ENCODE assay signal across 35 mouse cellular contexts in the genomic region with DNA sequence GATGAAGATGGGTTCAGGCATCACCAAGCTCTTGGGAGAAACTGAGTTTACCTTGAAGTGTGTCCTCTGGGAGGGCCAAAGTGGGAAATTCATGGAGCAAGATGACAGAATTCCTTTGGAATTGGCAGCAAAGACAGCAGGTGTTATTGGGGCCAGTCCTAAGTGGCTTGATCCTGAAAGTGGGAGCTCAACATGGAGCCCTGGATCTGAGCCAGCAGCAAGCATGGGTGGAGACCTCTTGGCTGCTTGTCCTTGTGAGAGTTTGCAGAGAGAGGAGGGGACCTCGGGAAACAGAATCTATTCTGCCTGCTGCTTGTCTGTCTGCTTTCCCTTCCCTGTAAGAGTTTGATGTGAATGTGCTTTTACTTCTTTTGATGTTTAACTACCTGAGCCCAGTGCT. TPM values are rescaled to one million over a fixed set of nuclear protein-coding genes. Genes with fewer than 3 reads are reported as not detected.
DNase-seq lines count a peak whose midpoint lies in the region; ATAC-seq and TF ChIP-seq lines count a peak whose summit lies in the region.
"Had no signal": no experiment of that assay in that cellular context is flagged by ENCODE, and none has a peak within 500 bp of the region (broad histone marks: within the 10 kb centered on the region; RNA-seq: fewer than 3 reads in every experiment).

No protein-coding gene starts in this region.

- TF ChIP-seq POLR2A in lung, adult 2 months (IDR thresholded peaks at IDR 0.05; ENCODE audit: borderline replicate concordance, extremely low read depth, low read depth, low read length), result no peak

- no peak overlapping the region for H3K27ac ChIP-seq in lung, embryonic 14.5 days (ENCODE audit: low read depth)
- H3K27ac ChIP-seq: embryonic facial prominence, embryonic 10.5 days; embryonic facial prominence, embryonic 15.5 days; forebrain, embryonic 12.5 days; hindbrain, embryonic 13.5 days; layer of hippocampus, adult 2 months; left cerebral cortex, adult 2 months; liver, embryonic 12.5 days; macrophage; midbrain, embryonic 13.5 days; neural tube, embryonic 13.5 days had no signal

- H3K9me3 ChIP-seq in lung, embryonic 14.5 days (ENCODE audit: low read depth, low read length), result no peaks in the 10 kb centered on the region
- H3K9me3 ChIP-seq: embryonic facial prominence, embryonic 10.5 days; embryonic facial prominence, embryonic 15.5 days; forebrain, embryonic 12.5 days; G1E; hindbrain, embryonic 13.5 days; liver, embryonic 12.5 days; midbrain, embryonic 13.5 days; neural tube, embryonic 13.5 days had no signal

- H3K4me2 ChIP-seq in lung, embryonic 14.5 days, result no peak overlapping the region
- H3K4me2 ChIP-seq: embryonic facial prominence, embryonic 15.5 days; forebrain, embryonic 12.5 days; heart, embryonic 11.5 days; hindbrain, embryonic 13.5 days; liver, embryonic 12.5 days; midbrain, embryonic 13.5 days; neural tube, embryonic 13.5 days had no signal

- no peak for TF ChIP-seq CTCF in lung, embryonic 14.5 days (IDR thresholded peaks at IDR 0.05; ENCODE audit: low read depth)
- TF ChIP-seq CTCF in lung, adult 2 months (IDR thresholded peaks at IDR 0.05; ENCODE audit: insufficient read depth, low read length), result no peak

- H3K9ac ChIP-seq in lung, embryonic 14.5 days, result no peak overlapping the region
- H3K9ac ChIP-seq: embryonic facial prominence, embryonic 15.5 days; forebrain, embryonic 12.5 days; hindbrain, embryonic 13.5 days; liver, embryonic 12.5 days; midbrain, embryonic 13.5 days; neural tube, embryonic 13.5 days had no signal

- H3K4me1 ChIP-seq in lung, embryonic 14.5 days (ENCODE audit: insufficient read depth), result no peaks in the 10 kb centered on the region
- no peaks in the 10 kb centered on the region for H3K4me1 ChIP-seq in lung, adult 2 months (ENCODE audit: control insufficient read depth, insufficient read depth, low read length)
- H3K4me1 ChIP-seq: embryonic facial prominence, embryonic 10.5 days; embryonic facial prominence, embryonic 15.5 days; forebrain, embryonic 12.5 days; hindbrain, embryonic 13.5 days; liver, embryonic 12.5 days; midbrain, embryonic 13.5 days; neural tube, embryonic 13.5 days had no signal

- H3K36me3 ChIP-seq in lung, embryonic 14.5 days (ENCODE audit: insufficient read depth), result no peaks in the 10 kb centered on the region
- H3K36me3 ChIP-seq: embryonic facial prominence, embryonic 10.5 days; embryonic facial prominence, embryonic 15.5 days; forebrain, embryonic 12.5 days; G1E; hindbrain, embryonic 13.5 days; liver, embryonic 12.5 days; midbrain, embryonic 13.5 days; neural tube, embryonic 13.5 days had no signal

- peak; percentile 4 for DNase-seq in adrenal gland, postnatal 14 days
- no peak for DNase-seq in adrenal gland, postnatal 25 days
- peak; percentile 7 for DNase-seq in gastrocnemius, postnatal 10 days
- no peak for DNase-seq in gastrocnemius, adult 8-10 months (ENCODE audit: low spot score in 2 of 2)
- DNase-seq in lung, embryonic 14.5 days, result peak; percentile 11
- DNase-seq in lung, adult 2 months, result no peak
- DNase-seq in ZHBTc4 (ENCODE audit: low read depth, low spot score), result peak; percentile 5
- no peak for DNase-seq in embryo, embryonic 10 days (ENCODE audit: low spot score)
- DNase-seq: cerebellum, adult 11-12 months; gastrocnemius, postnatal 25 days; heart, adult 18-20 months; heart, postnatal 36 days; thymus, postnatal 14 days had no signal

- no peak for ATAC-seq in lung, embryonic 14.5 days (ENCODE audit: insufficient read depth)
- ATAC-seq: intestine, embryonic 16.5 days; liver, embryonic 12.5 days; midbrain, embryonic 13.5 days; Patski had no signal

- WGBS in lung, embryonic 14.5 days, result 22% methylated on average over 1 of the region's 1 CpGs
- 13% methylated on average over 1 of the region's 1 CpGs for WGBS in lung, adult 2 months

- no peaks in the 10 kb centered on the region for H3K27me3 ChIP-seq in lung, embryonic 14.5 days (ENCODE audit: insufficient read depth, low read length)
- H3K27me3 ChIP-seq: embryonic facial prominence, embryonic 15.5 days; forebrain, embryonic 12.5 days; hindbrain, embryonic 13.5 days; liver, embryonic 12.5 days; midbrain, embryonic 13.5 days; neural tube, embryonic 13.5 days; Patski had no signal

- no peak overlapping the region for H3K4me3 ChIP-seq in lung, embryonic 14.5 days (ENCODE audit: low read depth, low read length)
- no peak overlapping the region for H3K4me3 ChIP-seq in lung, adult 2 months (replicated peaks; ENCODE audit: extremely low read depth, low read depth, low read length)
- H3K4me3 ChIP-seq: embryonic facial prominence, embryonic 10.5 days; embryonic facial prominence, embryonic 15.5 days; forebrain, embryonic 12.5 days; hindbrain, embryonic 13.5 days; layer of hippocampus, adult 2 months; left cerebral cortex, adult 2 months; liver, embryonic 12.5 days; midbrain, embryonic 13.5 days; neural tube, embryonic 13.5 days had no signal

RNA-seq across cellular contexts. Expression of gene Ugt2b34, which starts 34.9 kb away (rescaled TPM):
- 0.68 and 23.5 TPM in 2 replicates for total RNA-seq in adrenal gland, postnatal 14 days (2021)
- total RNA-seq in adrenal gland, postnatal 25 days (2021), result 1.7 TPM in 1 of 2 replicates, not detected in the other
- total RNA-seq in gastrocnemius, postnatal 10 days (2021), result under 1 TPM in 1 of 2 experiments, not detected in 1; 0.11 TPM
- under 1 TPM in 1 of 4 experiments, not detected in 3; 0.08 TPM for total RNA-seq in gastrocnemius, adult 8-10 months (2022)
- not detected in 2 replicates for polyA plus RNA-seq in lung, embryonic 14.5 days (2014; fragmentation: Nextera tagmentation; extraction: Ambion mirVana)
- polyA plus RNA-seq in lung, adult 2 months (2012; rRNA removed), result 0.04 and 0.17 TPM in 2 replicates
- total RNA-seq: gastrocnemius, postnatal 25 days; heart, postnatal 36 days; layer of hippocampus, adult 2 months; layer of hippocampus, postnatal 14 days; left cerebral cortex, adult 2 months; left cerebral cortex, postnatal 25 days; megakaryocyte-erythroid progenitor cell, adult 5-6 weeks had no signal
- polyA plus RNA-seq: cortical plate, adult 2 months; forebrain, embryonic 12.5 days; G1E; hindbrain, embryonic 13.5 days; macrophage; midbrain, embryonic 13.5 days; neural tube, embryonic 13.5 days had no signal

RNA-seq across cellular contexts. Expression of gene Ugt2b1, which starts 54.5 kb away (rescaled TPM):
- total RNA-seq in adrenal gland, postnatal 14 days (2021), result 0.68 and 22.2 TPM in 2 replicates
- total RNA-seq in adrenal gland, postnatal 25 days (2021), result 5.9 TPM in 1 of 2 replicates, not detected in the other
- total RNA-seq in gastrocnemius, postnatal 10 days (2021), result not detected
- total RNA-seq in gastrocnemius, adult 8-10 months (2022), result under 1 TPM in 1 of 4 experiments, not detected in 3; 0.32 TPM
- polyA plus RNA-seq in lung, embryonic 14.5 days (2014; fragmentation: Nextera tagmentation; extraction: Ambion mirVana), result not detected in 2 replicates
- 0.07 TPM in 1 of 2 replicates, not detected in the other for polyA plus RNA-seq in lung, adult 2 months (2012; rRNA removed)
- total RNA-seq: gastrocnemius, postnatal 25 days; heart, adult 18-20 months; heart, postnatal 36 days; layer of hippocampus, adult 2 months; layer of hippocampus, postnatal 14 days; left cerebral cortex, adult 2 months; left cerebral cortex, postnatal 25 days; megakaryocyte-erythroid progenitor cell, adult 5-6 weeks had no signal
- polyA plus RNA-seq: cortical plate, adult 2 months; embryonic facial prominence, embryonic 10.5 days; embryonic facial prominence, embryonic 15.5 days; forebrain, embryonic 12.5 days; G1E; heart, embryonic 11.5 days; heart, embryonic 16.5 days; hindbrain, embryonic 13.5 days; kidney, embryonic 14.5 days; limb, embryonic 14.5 days; macrophage; midbrain, embryonic 13.5 days; neural tube, embryonic 13.5 days; Patski; testis, adult 2 months had no signal

Comparison
In these comparisons a context has a peak if more than half of its experiments do, and no peak if none do; other contexts are left out.
1. DNase-seq: peak in adrenal gland, postnatal 14 days (single experiment), gastrocnemius, postnatal 10 days (single experiment), lung, embryonic 14.5 days (single experiment) and ZHBTc4 (single experiment); none in adrenal gland, postnatal 25 days (single experiment), gastrocnemius, adult 8-10 months (0 of 2), lung, adult 2 months (single experiment) and embryo, embryonic 10 days (single experiment).